Mouse (Mus musculus): ENCODE data around the gene Serpina1c.
"Not testable (repeated sequence)": the region's sequence is repeated elsewhere in the genome, so short reads cannot be mapped to it uniquely, and the experiment has no call there.

Gene Serpina1c

DNA sequence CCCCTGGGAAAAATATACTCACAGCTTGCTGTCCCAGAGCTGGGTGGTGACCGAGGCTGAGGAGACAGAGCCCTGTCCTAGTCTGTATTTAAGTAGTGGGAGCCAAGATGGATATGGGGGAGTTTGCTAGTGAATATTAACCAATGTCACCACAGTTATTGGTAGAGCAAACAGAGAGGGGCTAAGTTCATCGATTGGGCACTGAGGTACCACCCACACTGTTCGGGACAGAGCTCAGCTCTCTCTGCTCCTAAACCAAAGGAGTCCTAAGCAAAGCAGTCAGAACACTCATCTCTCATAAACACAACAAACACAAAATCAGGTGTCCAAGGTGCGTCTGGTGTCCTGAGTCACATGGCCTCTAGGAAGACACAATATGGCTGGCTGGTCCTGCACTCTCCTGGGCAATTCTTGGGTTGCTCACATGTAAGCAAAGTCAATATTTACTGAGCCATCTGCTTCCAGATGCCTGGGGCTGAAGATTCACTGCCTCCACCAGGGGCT lies at the start of gene Serpina1c:
TSS of gene Serpina1c (minus strand) at position 51 of the 504 bp plus-strand sequence.
- not testable (repeated sequence) for DNase-seq (ENCODE audit: low read depth, low spot score)

DNA sequence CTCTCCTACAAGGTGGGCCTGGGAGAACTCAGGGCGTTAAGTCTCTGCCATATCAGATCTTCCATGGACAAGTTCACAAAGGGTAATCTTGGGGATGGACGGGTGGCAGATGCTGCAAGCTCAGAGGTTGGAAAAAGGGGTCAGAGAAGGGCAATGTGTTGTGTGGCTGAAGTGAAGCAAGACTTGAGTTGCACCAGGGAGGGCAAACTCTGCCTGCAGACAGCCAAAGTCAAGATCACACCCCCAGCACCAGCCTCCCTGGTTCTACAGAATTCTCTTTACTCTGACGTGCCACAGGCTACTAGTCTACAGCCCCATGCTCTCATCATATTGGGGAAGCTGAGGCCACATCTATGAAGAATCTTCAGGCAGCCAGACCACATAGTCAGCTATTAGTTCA lies 48.3 kb upstream of the Serpina1c start:
- DNase-seq (ENCODE audit: low read depth, low spot score), result not testable (repeated sequence)

DNA sequence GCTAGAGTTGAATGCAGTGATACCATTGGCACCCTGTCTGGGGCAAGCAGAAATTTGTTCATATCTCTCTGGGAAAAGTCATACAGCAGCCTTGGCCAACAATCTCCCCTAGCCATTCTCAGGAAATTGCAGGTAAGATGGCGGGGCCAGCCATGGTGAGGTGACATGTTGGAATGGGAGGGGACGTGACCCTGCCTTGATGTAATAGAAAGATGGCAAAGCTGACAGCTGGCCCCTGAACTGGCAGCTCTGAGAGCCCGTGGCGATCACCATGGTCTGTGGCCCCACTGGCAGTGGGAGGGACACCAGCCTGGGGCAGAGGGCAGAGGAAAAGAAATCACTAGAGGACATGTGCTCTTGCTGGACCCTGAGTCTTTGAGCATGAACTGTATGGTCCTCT lies 41.6 kb upstream of the Serpina1c start:
- no peak for DNase-seq (ENCODE audit: low read depth, low spot score)

DNA sequence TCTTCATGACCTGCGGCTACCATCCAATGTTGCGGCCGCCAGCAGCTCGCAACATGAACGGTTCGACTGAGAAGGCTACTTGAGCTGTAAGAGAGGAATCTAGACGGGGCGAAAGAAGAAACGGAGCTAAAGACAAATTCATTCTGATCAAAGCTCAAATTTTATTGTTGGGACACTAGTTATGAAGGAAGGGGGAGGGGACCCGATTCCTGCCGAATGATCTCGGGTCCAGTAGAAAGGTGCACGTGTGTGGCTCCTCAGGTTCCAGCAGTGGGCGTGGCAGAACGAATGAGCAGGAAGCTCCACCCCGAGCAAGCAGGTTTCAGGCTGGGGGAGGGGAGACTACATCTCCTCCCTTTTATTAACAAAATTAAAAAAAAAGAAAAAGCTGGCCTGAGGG lies 4.5 kb upstream of the Serpina1c start:
- not testable (repeated sequence) for DNase-seq (ENCODE audit: low read depth, low spot score)

DNA sequence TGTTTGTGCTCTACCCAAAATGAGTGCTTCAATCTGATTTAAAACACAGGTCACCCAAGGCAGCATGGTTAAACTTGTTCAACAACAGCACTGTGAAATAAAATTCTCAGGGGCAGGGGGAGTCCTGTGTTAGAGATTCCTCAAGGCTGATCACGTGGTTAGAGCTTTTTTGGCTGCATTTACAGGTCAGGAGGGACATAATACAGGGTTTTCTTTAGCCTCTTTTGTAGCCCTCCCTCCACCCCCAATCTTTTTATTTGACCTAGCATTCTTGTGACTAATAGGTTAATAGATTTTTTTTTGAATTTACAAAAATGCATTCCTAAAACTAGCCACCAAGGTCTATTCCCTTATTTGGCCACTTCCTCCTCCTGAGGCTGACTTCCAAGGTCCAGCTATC lies 3.1 kb upstream of the Serpina1c start:
- DNase-seq (ENCODE audit: low read depth, low spot score), result not testable (repeated sequence)

DNA sequence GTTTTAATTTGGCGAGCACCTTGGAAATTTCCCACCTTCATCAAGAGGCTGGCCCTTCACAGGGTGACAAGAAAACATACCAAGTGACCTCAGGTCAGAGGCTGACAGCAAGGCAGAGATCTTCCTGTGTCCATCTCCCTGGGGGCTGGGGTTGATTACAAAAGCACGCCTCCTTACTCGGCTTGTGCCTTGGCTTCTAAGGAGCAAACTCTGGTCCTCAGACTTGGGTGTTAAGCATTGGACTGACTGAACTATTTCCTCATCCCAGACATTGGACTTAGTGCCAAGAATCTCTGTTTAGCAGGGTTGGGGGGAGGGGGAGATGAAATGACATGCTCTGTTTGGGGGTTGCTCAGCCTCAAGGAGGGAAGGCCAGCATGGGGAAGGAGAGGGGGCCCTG lies 2.8 kb downstream of the Serpina1c start:
- DNase-seq (ENCODE audit: low read depth, low spot score), result peak; percentile 0

DNA sequence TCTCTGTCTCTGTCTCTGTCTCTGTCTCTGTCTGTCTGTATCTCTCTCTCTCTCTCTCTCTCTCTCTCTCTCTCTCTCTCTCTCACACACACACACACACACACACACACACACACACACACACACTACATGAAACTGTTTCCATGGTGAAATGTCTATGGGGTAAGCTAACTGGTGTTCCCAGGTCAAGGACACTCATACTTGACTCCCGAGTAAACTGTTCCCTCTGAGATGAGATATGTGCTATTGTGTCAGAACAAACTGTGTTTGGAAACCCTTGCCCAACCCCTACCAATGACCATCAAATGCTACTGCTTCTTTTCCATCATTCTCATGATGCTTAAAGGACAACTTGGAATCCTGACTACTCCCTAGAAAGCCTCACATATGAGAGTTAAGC lies 37.8 kb downstream of the Serpina1c start:
- not testable (repeated sequence) for DNase-seq (ENCODE audit: low read depth, low spot score)

DNA sequence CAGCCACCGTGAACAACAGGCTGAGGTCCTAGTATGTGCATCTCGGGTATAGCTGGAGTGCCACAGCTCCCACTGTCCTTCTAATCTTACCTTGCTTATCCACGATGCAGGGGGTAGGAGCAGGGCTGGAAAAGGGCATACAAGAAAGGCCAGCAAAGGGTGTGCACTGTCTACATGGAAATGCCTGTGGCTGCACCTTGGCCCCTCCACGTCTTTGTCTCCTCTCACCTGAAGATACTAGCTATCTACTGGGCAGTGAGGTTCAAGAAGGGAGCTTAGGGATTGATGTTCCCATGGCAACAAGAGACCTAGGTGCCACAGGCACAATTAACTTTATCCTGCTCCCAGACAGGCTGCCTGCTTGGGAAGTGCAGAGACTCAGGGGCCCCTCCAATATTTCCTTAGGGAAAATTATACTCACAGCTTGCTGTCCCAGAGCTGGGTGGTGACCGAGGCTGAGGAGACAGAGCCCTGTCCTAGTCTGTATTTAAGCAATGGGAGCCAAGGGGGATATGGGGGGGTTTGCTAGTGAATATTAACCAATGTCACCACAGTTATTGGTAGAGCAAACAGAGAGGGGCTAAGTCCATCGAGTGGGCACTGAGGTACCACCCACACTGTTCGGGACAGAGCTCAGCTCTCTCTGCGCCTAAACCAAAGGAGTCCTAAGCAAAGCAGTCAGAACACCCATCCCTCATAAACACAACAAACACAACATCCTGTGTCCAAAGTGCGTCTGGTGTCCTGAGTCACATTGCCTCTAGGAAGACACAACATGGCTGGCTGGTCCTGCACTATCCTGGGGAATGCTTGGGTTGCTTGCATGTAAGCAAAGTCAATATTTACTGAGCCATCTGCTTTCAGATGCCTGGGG lies 41.3 kb downstream of the Serpina1c start, which contains the start of gene Serpina1a:
TSS of gene Serpina1a (minus strand) at position 462 of the 874 bp plus-strand sequence.
- DNase-seq (ENCODE audit: low read depth, low spot score), result not testable (repeated sequence)

DNA sequence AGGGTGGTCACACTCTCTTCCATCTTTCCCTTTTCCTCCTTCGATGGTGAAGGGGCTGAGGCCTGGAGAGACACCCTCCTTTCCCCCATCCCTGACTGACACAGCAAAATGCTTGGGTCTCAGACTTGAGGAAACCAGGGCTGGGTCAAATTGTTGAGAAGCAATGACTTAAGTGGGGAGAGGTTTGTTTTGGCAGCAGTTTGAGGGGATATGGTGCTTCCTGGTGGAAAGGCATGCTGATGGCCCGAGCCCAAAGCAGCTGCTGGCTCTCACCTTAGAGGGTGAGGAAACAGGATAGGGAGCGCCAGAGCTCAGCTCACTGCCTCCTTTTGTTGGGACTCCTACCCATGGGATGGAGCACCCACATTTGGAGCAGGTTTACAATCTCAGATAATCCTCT lies 43.7 kb downstream of the Serpina1c start:
- peak; percentile 2 for DNase-seq (ENCODE audit: low read depth, low spot score)

DNA sequence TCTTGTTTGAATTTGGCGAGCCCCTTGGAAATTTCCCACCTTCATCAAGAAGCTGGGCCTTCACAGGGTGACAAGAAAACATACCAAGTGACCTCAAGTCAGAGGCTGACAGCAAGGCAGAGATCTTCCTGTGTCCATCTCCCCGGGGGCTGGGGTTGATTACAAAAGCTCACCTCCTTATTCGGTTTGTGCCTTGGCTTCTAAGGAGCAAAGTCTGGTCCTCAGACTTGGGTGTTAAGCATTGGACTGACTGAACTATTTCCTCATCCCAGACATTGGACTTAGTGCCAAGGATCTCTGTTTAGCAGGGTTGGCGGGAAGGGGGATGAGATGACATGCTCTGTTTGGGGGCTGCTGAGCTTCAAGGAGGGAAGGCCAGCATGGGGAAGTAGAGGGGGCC lies 44.1 kb downstream of the Serpina1c start:
- DNase-seq (ENCODE audit: low read depth, low spot score), result not testable (repeated sequence)

DNA sequence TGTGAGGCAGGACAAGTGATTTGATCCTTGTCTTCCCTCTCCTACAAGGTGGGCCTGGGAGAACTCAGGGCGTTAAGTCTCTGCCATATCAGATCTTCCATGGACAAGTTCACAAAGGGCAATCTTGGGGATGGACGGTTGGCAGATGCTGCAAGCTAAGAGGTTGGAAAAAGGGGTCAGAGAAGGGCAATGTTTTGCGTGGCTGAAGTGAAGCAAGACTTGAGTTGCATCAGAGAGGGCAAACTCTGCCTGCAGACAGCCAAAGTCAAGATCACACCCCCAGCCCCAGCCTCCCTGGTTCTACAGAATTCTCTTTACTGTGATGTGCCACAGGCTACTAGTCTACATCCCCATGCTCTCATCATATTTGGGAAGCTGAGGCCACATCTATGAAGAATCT lies 45.1 kb downstream of the Serpina1c start:
- DNase-seq (ENCODE audit: low read depth, low spot score), result not testable (repeated sequence)

DNA sequence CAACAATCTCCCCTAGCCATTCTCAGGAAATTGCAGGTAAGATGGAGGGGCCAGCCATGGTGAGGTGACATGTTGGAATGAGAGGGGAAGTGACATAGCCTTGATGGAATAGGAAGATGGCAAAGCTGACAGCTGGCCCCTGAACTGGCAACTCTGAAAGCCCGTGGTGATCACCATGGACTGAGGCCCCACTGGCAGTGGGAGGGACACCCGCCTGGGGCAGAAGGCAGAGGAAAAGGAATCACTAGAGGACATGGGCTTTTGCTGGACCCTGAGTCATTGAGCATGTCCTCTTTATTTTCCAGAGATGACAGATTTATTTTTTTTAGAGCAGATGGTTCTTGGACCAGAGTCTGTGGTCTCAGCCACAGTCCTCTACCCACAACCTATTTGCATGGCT lies 51.7 kb downstream of the Serpina1c start:
- not testable (repeated sequence) for DNase-seq (ENCODE audit: low read depth, low spot score)
